Mouse (Mus musculus) forebrain, postnatal 0 days (tissue): Measurements from ENCODE around the gene Rsg1. TPM values are rescaled to one million over a fixed set of nuclear protein-coding genes. Genes with fewer than 3 reads are reported as not detected.
A peak's percentile ranks its signal among the peaks of the same experiment; 100 is the strongest.

Source experiments
- ATAC-seq: fragments of 200-750 bp; cut with Nextera tagmentation; 2 replicates; pipeline ENCODE4 v1.8.0; 2017; ENCODE audit warnings: mild to moderate bottlenecking, moderate library complexity
- DNase-seq: peaks from one replicate; pipeline ENCODE4 v3.0.0-alpha.2; 2015
- H3K27ac ChIP-seq: fragments of 300-500 bp; sonication (generic); 2 replicates; pipeline ENCODE4 v1.5.1; 2014; ENCODE audit warnings: low read depth, mild to moderate bottlenecking, antibody characterized with exemption, low read length, moderate library complexity, mixed read lengths
- H3K27me3 ChIP-seq: fragments of 300-500 bp; sonication (generic); 2 replicates; pipeline ENCODE4 v1.6.1; 2014; ENCODE audit warnings: mild to moderate bottlenecking, low read length, mixed read lengths; ENCODE audit not compliant: insufficient read depth
- H3K36me3 ChIP-seq: fragments of 300-500 bp; sonication (generic); 2 replicates; pipeline ENCODE4 v1.6.1; 2014; ENCODE audit warnings: mild to moderate bottlenecking, moderate library complexity; ENCODE audit not compliant: insufficient read depth
- H3K4me1 ChIP-seq: fragments of 300-500 bp; sonication (generic); 2 replicates; pipeline ENCODE4 v1.6.1; 2014; ENCODE audit warnings: antibody characterized with exemption; ENCODE audit not compliant: insufficient read depth
- H3K4me2 ChIP-seq: fragments of 300-500 bp; sonication (generic); 2 replicates; pipeline ENCODE4 v1.6.1; 2014; ENCODE audit warnings: low read depth, mild to moderate bottlenecking, moderate library complexity
- H3K4me3 ChIP-seq: fragments of 300-500 bp; sonication (generic); 2 replicates; pipeline ENCODE4 v1.5.1; 2014; ENCODE audit warnings: low read depth, low read length, mixed read lengths
- H3K9ac ChIP-seq: fragments of 300-500 bp; sonication (generic); 2 replicates; pipeline ENCODE4 v1.6.1; 2014; ENCODE audit warnings: mild to moderate bottlenecking
- H3K9me3 ChIP-seq: fragments of 300-500 bp; sonication (generic); 2 replicates; pipeline ENCODE4 v1.6.1; 2016; ENCODE audit warnings: low read length
- CTCF ChIP-seq: sonication (generic); IDR thresholded peaks from 2 replicates; pipeline ENCODE4 v1.5.1; 2016; ENCODE audit warnings: antibody characterized with exemption, control low read depth, low read depth
- WGBS: fragments of 180-500 bp; shearing (Covaris S2); extraction: QIAGEN DNeasy Blood & Tissue Kit; methylation state at CpG from one replicate; pipeline ENCODE4 v1.1.7; 2014; 5-methylcytosine and 5-hydroxymethylcytosine counted together
- polyA plus RNA-seq: library from polyadenylated mRNA; unstranded; fragments of >200 nt; fragmentation: Nextera tagmentation; extraction: Ambion mirVana; gene quantifications from 2 replicates; pipeline ENCODE4 v1.2.1, GENCODE M21; 2015
- total RNA-seq: library from RNA; depleted of rRNA; stranded (reverse); fragments of >200 nt; gene quantifications from 2 replicates; pipeline ENCODE4 v1.2.3, GENCODE M21; 2014; rRNA removed

The Rsg1 gene
- total RNA-seq (4.5 and 6.9 TPM in 2 replicates), polyA plus RNA-seq (3.7 and 5.2 TPM in 2 replicates)

DNA sequence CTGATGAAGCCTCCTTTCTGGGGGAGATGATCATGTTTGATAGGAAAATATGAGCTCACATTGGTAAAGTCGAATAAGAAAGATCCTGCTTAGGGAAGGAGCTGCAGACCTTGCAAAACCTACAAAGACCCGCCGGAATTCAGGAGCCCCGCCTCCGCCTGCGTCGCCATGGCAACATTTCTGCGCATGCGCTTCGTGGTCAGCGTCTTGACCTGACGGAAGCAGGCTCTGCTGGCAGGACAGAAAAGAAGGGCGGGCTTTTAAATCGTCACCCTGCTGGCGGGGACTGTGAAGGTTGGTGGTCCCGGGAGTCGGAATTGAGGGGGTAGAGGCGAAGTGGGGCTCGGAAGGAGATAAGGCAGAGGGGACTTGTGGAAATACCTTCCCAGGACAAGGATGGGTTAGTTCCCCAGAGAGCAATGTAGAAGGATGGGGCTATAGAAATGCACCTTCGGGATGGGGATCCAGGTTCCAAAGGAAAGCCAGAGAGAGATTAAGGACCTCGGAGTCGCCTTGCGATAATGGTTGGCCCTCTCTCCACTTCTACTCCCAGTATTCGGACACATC is at the start of gene Rsg1:
Gene Rsg1, plus strand, starts transcription at position 187 of the 567 bp plus-strand sequence.
- H3K9me3 ChIP-seq, result no peaks in the 10 kb centered on the region

DNA sequence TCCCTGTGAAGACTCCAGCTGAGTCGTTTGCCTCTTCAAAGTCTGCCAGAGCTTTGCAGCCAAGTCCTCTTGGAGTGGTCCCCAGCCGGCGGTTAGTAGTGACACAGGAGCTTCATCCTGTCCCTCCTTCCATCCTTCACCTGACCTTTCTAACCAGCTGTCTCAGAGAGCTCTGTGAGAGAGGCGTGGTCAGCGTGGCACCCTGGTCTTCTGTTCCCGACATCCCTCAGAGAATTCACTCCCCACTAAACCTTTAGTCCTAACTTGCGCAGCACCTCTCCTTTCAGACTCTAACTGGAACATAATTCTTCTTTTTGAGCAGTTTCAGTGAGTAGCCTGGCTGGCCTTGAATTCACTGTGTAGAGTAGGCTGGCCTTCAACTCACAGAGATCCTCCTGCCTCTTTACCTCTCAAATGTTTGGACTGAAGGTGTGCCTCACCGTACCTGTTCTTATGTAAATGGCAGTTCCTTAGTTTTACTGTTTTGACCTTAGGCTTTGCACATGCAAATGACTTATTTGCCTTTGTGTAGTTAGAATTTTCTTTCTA is 47.9 kb upstream of the Rsg1 start:
- Histone ChIP-seq H3K9me3 (no peaks in the 10 kb centered on the region), H3K27me3 (no peaks in the 10 kb centered on the region), H3K27ac (no peak overlapping the region), H3K4me1 (no peaks in the 10 kb centered on the region), H3K4me3 (no peak overlapping the region), H3K9ac (no peak overlapping the region), H3K4me2 (no peak overlapping the region), H3K36me3 (peaks cover 16% of the 10 kb centered on the region)
- no peak for TF ChIP-seq CTCF
- DNase-seq (no peak), ATAC-seq (no peak)
- 89% methylated on average over 8 of the region's 8 CpGs for WGBS

More for the DNA sequence above, at the start of gene Rsg1:
- TF ChIP-seq CTCF, result peak; percentile 41; the same call in 1 of the 2 replicates
- peak within 1 kb of the TSS; percentile 57 for H3K9ac ChIP-seq
- peak; percentile 97 for DNase-seq
- H3K27ac ChIP-seq, result peak within 1 kb of the TSS; percentile 70
- 2% methylated on average over 24 of the region's 24 CpGs for WGBS
- H3K36me3 ChIP-seq, result no peaks in the 10 kb centered on the region
- H3K4me1 ChIP-seq, result peaks cover 3% of the 10 kb centered on the region; the same call in 1 of the 2 replicates
- H3K4me3 ChIP-seq, result peak within 1 kb of the TSS; percentile 57
- H3K27me3 ChIP-seq, result no peaks in the 10 kb centered on the region
- ATAC-seq, result peak; percentile 88
- peak within 1 kb of the TSS; percentile 81 for H3K4me2 ChIP-seq

DNA sequence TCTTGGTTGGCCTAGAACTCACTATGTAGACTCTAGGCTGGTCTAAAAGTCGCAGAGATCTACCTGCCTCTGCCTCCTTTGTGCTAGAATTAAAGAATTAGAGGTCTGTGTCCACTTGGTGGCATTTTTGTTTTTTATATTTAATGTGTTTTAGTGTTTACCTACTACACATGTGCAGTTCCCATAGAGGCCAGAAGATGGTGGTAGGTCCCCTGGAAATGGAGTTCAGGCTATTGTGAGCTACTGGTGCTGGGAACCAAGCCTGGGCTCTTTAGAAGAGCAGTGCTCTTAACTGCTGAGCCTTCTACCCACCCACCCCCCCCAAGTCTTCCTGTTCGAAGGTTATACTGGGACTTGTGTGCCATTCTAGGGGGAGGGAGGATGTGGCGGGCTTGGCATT is 46.6 kb upstream of the Rsg1 start:
- no peaks in the 10 kb centered on the region for H3K4me1 ChIP-seq
- no peak overlapping the region for H3K4me2 ChIP-seq
- H3K36me3 ChIP-seq, result peaks cover 22% of the 10 kb centered on the region
- no peaks in the 10 kb centered on the region for H3K9me3 ChIP-seq
- DNase-seq (no peak), ATAC-seq (no peak)
- no peak for TF ChIP-seq CTCF
- H3K4me3 ChIP-seq, result no peak overlapping the region
- H3K27ac ChIP-seq, result no peak overlapping the region
- H3K27me3 ChIP-seq, result no peaks in the 10 kb centered on the region
- H3K9ac ChIP-seq, result no peak overlapping the region
- 94% methylated on average over 3 of the region's 3 CpGs for WGBS

DNA sequence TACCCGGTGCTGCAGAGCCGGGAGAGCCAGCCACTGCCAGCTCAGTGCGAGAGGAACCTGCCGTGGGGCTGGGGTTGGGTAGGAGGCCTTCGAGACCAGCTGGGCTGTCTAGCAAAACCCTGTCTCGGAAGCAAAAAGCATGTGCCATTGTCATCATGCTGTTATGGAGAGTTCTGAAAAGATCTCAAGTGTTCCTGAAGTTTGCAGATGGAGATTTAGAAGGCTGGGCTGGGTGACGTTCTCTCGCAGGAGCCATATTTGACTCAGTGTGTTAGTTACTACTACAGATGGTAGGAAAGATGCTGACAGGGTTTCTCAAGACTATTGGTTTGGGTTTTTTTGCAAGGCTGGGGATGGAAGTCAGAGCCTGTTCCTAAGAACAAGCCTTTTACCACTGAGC is 41.6 kb upstream of the Rsg1 start:
- no peak for TF ChIP-seq CTCF
- DNase-seq, result peak; percentile 25

DNA sequence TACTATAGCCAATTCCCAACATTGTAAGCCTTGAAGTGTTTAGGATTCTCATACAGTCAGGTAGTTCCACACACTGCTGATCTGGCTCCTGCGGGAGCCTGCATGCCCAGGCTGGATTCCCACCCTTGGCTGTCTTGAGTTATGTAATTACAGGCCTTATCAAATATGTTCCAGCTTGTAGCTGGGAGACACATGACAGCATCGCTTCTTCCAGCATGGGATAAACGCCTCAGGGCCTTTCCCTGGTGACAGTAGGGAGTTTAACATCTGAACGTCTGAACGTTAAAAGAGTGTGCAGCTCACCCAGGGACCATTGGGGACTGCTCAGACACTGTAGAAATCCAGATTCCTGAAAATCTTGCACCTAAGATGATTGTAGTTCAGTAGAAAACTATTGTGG is 38.0 kb upstream of the Rsg1 start:
- Histone ChIP-seq H3K9me3 (no peaks in the 10 kb centered on the region), H3K9ac (no peak overlapping the region), H3K4me1 (no peaks in the 10 kb centered on the region), H3K4me2 (no peak overlapping the region), H3K27me3 (no peaks in the 10 kb centered on the region), H3K27ac (no peak overlapping the region), H3K4me3 (no peak overlapping the region), H3K36me3 (peaks cover 21% of the 10 kb centered on the region)
- no peak for ATAC-seq
- 75% methylated on average over 5 of the region's 5 CpGs for WGBS
- no peak for DNase-seq
- no peak for TF ChIP-seq CTCF

More for the DNA sequence above, 41.6 kb upstream of the Rsg1 start:
- H3K4me2 ChIP-seq, result no peak overlapping the region
- H3K4me3 ChIP-seq, result no peak overlapping the region
- H3K27ac ChIP-seq, result 0 out of 2 replicates have a peak overlapping the region, but pooled peaks have one; percentile 9
- no peaks in the 10 kb centered on the region for H3K27me3 ChIP-seq
- 0 out of 2 replicates have a peak, but pooled peaks have one; percentile 20 for ATAC-seq
- H3K9me3 ChIP-seq, result no peaks in the 10 kb centered on the region
- H3K36me3 ChIP-seq, result peaks cover 30% of the 10 kb centered on the region
- H3K4me1 ChIP-seq, result no peaks in the 10 kb centered on the region
- no peak overlapping the region for H3K9ac ChIP-seq
- 84% methylated on average over 8 of the region's 8 CpGs for WGBS

DNA sequence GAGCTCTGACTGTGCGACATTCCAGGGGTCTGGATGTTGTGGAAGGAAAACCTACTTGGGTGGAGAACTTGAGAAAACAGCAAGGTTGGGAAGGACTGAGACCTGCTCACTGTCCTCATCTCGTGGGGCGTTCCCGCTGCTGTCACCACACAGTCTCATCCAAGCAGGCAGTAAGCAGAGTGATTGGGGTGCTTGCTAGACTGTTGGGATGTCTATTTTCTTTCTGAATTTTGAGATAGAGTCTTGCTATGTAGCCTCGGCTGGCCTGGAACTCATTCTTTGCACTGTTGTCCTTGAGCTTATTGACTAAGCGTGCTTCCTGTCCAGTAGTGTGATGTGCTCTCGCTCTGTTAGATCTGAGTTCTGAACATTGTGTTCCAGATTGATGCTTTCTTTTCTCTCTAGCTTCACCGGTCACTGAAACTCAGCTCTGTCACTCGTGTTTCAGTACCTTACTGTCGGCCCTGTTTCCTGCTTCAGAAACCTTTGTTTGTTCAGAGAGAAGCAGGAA is 37.4 kb upstream of the Rsg1 start:
- DNase-seq, result no peak
- peaks cover 21% of the 10 kb centered on the region for H3K36me3 ChIP-seq
- no peaks in the 10 kb centered on the region for H3K4me1 ChIP-seq
- 86% methylated on average over 10 of the region's 10 CpGs for WGBS
- no peak overlapping the region for H3K9ac ChIP-seq
- no peak for TF ChIP-seq CTCF
- no peaks in the 10 kb centered on the region for H3K9me3 ChIP-seq
- no peak overlapping the region for H3K27ac ChIP-seq
- H3K4me2 ChIP-seq, result no peak overlapping the region
- H3K27me3 ChIP-seq, result no peaks in the 10 kb centered on the region
- ATAC-seq, result no peak
- no peak overlapping the region for H3K4me3 ChIP-seq

DNA sequence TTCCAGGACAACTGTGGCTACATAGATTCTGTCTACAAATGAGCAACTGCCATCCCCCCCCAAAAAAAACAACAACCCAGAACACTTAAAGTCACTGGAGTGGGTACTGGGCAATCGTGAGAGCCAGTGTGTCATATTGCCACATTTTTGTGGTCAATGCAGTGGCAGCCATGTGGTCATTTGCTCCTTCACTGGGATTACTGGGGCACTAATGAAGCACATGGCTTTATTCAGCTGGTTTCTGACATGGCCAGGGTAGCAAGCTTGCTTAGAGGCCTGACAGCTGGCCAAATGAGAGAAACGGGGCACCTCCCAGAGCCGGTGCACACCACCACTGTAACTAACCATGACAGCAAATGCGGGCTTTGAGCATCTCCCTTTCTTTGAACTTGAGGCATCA is 35.3 kb upstream of the Rsg1 start:
- Histone ChIP-seq H3K27me3 (no peaks in the 10 kb centered on the region), H3K4me1 (no peaks in the 10 kb centered on the region), H3K36me3 (peaks cover 34% of the 10 kb centered on the region), H3K4me3 (no peak overlapping the region), H3K9ac (no peak overlapping the region), H3K4me2 (no peak overlapping the region), H3K9me3 (no peaks in the 10 kb centered on the region), H3K27ac (no peak overlapping the region)
- WGBS, result 80% methylated on average over 4 of the region's 4 CpGs
- no peak for DNase-seq
- no peak for TF ChIP-seq CTCF
- ATAC-seq, result no peak
